Mouse (Mus musculus) spleen, adult 18-20 months (tissue): ENCODE measurements around the gene Brd9.

Source experiments
- DNase-seq, 2 experiments: peaks; one replicate each; pipeline ENCODE4 v3.0.0; 2022; ENCODE audit warnings: mixed read lengths in 2 of 2

Brd9 gene

DNA sequence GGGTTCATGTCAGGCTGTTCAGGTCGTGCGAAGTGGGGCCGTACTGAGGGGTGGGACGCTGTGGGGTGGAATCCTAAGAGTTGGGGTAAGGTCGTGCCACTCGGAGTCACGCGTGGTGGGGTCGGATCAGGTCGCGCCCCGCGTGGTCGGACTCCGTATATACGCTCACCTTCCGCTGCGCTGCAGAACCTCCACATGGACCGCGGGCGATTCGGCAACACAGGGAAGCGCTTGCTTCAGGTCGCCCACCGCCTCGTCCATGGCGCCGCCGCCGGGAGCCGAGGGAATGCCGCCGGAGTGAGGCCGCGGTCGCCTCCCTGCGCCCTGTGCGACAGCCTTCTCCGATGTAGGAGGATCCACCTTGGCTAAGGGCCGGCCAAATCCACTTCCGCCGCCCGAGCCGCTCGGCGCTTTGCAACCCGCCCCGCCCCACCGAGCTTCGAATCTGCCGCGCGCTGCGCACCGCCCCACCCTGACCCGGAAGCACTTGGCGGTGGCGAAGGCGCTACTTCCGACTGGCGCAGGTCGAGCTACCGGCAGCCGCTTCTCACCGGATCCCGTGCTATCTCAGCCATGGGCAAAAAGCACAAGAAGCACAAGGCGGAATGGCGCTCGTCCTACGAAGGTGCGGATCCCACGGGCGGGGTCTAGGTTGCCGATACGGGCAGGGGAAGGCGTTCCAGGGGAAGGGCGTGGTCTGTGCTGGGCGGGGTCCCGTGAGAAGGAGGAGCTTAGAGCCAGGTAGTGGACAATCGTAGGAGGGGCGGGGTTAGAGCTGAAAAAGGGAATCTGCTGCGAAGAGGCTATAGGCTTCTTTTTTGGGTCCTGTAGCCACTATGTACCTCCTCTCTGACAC lies at the start of gene Brd9, which contains the start of gene Trip13:
Gene Brd9 (plus strand): TSS at position 491 of the 856 bp plus-strand sequence.
Gene Trip13 (minus strand): TSS at position 464 of the 856 bp plus-strand sequence.
- DNase-seq = peak; percentile 87 to 93

DNA sequence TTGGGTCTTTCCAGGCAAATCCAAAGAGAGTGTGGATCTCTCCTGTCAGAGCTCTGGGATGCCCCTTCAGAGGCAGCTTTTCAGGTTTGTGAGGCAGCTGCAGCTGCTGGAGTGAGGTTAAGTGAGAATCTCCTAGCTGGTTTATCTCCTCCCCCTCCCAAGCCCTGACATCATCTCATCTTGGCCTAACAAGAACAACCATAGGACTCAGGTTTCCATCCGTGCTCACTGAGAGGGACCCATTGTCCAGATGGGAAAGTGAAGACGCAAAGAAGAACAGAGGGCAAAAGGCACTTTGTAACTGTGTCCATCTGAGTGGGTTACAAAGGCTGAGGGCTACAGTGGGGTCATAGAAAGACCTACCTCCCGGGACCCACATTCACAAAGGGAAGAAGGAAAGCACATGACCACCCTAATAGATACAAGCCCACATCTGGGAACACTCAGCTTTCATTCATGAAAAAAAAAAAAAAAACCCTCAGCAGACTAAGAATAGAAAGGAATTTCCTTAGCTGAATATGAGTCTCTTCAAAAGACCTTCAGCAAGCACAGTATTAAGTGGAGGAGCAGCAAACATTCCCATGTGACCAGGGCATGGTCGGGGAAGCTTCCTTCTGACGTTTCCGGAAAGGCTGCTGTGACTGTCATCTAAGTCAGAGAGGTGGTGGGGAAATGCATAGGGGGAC lies 45.0 kb upstream of the Brd9 start:
- DNase-seq = no peak

DNA sequence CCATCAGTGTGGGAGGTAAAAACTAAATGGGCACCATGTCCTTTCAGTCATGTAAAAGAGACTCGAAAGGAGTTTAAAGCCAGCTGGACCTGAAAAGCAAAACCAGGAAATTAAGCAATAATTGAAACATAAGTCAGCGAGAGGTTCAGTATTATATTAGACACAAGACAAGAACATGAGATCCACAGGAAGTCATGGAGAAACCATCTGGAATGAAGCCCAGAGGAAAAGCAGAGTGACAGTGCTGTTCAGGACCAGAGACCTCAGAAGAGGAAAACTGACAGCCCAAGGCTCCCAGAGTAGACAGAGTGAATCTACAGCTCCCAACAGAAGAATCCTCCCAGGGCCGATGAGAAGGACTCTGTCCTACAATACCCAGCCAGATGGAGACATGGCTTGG lies 40.0 kb upstream of the Brd9 start:
- no peak for DNase-seq

DNA sequence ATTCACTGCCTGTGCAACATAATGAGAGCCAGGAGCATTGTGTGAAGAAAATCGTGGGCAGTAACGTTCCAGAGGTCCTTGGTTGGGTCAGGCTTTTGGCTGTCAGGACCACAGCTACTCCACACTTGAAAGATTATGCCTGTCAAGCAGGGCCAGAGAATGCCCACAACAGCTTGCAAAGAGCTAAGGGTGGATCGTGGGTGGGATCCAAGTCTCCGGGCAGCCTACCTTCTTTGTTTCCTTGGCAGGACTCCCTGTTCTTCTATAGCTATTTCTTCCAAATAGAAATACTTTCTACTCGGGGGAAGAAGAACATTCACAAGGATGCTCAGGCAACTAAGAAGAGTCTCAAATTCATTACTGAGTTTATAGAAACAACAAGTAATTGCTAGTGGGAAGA lies 30.5 kb upstream of the Brd9 start:
- no peak for DNase-seq

DNA sequence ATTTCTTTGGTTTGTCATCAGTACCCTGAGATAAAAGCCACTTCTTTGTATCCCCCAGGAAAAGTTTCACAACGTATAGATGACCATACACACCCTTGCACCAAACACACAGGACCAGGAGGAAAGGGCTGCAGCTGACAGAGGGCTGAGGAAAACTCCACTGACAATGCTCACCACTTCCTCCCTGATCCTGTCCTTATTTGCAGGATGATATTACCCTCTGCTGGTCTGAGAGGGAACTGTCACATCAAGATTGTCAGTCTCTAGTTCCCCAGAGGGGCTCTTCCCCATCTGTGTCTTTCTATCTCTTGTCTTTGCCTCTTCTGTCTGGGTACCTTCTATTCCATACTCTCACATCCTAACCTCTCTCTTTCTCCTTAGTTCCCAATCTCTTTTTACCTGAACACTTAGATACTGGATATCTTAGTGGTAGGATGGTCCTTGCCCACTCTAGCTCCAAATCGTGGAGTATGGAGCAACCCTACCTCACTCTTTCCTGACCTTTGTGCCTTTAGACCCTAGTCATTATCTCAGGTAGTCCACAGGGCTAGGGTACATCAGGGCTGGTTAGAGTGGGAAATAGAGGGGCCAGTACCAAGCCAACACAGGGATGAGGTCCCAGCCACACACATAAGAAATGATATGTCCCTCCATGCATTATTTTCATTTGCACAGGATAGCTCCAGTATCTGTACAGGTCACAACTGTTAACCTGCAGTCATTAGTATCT lies 29.8 kb upstream of the Brd9 start:
- peak in 1 of 2 experiments; percentile 11 for DNase-seq

DNA sequence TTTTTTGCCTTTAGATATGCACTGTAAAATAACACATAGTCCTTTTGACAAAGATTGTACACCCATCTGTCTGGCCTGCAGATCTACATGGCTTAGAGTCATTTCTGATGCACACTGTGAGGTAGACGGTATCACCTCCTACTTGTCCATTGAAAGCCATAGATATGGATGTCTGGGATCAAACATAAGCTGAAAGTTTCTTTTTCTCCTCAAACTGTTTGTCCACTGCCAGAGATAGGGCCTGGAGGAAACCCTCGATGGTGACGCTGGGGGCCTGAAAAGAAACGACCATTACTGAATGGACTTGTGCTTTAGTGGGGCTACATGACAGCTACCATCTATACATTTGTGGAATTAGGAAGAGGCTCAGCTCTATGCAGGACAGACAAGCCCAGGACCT lies 24.5 kb upstream of the Brd9 start:
- DNase-seq = no peak

DNA sequence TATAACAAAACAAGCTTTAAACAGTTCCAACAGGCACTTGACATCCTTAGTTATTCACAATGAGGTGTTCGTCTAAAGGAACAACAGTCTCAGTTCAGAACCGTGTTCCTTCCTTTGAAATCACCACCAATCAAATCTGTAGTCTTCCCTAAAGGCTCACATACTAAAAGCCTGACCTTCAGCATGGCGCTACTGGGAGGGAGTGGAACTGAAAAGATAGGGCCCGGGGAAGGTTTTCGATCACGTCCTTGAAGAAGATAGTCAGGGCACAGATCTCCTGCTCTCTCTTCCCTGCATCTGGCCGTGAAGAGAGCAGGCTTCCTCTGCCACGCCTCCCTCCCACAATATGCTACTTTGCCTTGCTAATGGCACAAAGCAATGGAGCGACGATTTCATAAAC lies 5.4 kb upstream of the Brd9 start:
- no peak for DNase-seq

DNA sequence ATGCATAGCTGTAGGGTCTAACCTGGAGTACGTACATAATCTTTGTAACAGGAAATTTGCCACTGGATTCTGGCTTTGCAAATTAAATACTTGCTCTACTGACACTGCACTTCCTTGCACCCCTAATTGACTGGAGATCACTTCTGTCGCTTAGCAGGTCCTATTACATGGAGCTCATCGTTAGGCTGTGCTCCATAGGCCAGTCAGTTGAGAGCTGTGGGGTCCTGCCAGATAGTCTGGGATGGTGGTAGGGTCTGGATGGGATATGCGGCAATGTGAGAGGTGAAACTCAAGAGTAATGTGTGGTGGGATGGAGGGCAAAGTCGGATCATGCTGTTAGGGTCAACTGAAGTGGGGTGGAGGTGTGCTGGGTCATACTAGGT lies 682 bp upstream of the Brd9 start:
- no peak for DNase-seq

DNA sequence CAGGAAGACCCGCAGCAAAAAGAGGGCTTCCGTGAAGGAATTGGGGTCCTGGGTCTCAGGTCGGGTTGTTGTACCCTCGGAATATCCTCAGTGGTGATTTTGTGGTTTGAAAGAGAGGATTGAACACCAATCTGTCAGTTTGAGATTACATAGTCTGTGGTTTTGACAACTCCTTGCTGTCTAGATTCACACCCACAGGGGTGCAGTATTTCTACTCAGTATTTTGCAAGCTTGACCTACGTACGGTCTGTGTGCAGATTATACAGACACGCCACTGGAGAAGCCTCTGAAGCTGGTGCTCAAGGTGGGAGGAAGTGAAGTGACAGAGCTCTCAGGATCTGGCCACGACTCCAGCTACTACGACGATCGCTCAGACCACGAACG lies 558 bp downstream of the Brd9 start:
- no peak for DNase-seq

DNA sequence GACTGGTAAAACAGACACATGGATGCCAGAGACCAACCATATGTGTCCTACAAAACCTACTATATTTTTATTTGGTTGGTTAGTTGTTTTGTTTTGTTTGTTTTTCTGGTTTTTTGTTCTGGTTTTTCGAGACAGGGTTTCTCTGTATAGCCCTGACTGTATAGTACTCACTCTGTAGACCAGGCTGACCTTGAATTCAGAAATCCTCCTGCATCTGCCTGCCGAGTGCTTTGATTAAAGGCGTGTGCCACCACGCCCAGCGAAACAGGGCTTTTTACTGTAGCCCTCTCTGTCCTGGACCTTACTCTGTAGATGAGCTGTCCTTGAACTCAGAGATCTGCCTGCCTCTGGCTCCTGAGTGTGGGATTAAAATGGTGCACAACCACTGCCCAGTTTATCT lies 1.5 kb downstream of the Brd9 start:
- DNase-seq = no peak

DNA sequence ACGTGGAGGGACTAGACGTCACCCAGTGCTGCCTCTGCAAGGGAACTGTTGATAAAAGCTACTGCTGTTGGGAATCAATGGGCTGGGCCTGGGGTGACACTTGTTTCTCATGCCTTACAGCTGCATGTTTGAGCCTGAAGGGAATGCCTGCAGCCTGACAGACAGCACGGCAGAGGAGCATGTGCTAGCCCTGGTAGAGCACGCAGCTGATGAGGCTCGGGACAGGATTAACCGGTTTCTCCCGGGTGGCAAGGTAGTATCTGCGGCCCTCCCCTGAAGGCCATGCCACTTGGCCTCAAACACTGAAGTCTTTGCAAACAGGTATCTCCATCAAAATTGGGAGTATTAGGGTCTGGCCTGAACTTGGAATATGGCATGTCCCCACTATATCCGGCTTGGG lies 7.0 kb downstream of the Brd9 start:
- no peak for DNase-seq

DNA sequence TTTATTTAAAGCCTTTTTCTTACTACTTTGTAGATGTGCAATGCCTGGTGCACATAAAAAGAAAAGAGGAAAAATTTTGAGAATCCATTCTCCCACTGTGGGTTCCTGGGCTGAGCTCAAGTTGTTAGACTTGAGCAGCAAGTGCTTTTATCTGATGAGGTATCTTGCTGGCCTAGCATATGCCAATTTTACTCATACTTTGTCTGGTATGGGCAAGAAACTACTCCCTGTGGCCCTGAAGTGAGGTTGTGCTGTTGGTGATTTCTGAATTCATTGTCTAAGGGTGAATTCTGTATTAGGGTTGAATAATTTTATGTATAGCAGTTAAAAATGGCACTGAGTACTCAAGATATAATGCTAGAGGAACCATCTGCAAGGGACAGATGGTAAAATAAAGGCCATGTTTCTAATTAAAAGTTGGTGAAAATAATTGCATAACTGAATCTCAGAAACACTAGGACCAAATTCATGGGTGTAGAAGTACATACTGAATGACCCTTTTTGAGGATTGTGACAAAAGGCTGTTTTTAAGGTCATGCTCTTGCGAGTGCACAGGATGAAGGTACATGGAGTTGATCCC lies 16.0 kb downstream of the Brd9 start:
- DNase-seq = no peak

DNA sequence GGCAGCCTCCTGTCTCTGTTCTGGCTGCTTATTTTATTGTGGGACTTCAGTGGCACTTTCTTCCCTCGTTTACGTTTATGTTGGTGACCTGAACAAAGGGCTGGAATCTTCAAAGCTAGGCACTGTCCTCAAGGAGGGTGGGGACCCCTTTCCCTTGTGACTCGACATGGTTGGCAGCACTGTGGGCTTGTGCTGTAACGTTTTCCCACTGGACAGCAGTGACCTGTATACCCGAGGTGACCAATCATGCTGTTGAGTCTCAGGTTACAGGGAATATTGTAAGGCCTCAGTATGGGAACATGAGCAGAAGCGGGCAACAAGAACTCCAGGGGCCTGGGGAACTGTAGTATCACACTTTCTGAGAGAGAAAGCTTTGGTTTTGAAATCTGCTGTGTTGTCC lies 17.1 kb downstream of the Brd9 start:
- no peak for DNase-seq

DNA sequence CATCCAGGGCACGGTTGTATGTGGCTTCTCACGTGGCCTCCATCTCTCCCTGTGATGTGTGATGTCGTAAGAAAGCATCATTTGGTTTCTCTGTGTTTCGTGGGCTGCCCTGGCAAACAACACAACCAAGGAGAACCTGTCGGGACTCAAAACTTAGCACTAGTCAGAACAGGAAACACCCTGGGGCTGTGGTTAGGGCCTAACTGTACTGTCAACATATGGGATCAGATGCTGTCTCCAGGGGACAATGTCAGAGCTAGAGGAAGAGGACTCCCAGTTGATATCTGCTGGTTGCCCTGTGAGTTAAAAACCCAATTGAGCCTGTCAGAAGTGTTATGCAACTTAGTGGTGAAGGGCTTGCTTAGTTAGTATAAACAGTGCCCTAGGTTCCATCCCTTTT lies 17.9 kb downstream of the Brd9 start:
- no peak for DNase-seq

DNA sequence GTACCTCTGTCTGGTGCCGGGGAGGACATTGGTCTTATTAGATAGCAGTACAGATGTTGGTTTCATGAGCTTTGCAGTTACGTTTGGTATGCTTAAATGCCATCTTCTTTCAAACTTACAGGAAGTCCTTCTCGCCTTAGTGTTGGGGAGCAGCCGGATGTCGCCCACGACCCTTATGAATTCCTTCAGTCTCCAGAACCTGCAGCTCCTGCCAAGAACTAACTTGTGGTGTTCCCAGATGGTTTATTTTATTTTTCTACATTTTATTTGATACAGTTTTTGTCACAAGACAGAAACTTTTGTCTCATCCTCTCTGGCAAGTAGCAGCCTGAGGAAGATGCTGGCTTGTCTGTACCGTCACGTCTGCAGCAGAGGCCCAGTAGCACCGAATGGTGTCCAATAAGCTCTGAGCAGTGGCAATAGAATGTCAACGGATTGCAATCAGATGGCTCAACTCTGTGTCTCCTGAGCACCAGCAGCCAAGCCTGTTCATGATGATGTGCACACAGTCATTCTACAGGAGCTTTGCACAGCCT lies 22.6 kb downstream of the Brd9 start:
- DNase-seq = no peak

DNA sequence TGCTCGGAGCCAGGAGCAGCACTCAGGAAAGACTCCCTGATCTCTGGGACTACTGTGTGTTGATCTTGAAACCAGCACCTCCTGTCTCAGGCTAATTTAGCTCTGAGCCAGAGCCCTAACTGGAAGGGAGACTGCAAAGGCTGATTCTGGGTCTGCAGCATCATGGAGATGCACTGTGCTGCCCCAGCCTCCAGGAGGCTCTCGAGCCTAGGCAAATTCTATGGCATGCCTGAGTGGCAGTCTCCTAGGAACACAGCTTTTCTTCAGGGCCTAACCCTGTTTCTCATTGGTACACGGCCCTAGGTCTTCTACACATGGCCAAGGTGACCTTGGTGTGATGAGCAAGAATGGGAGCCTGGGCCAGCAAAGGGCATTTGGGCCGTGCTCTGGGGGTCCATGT lies 23.6 kb downstream of the Brd9 start:
- no peak for DNase-seq

DNA sequence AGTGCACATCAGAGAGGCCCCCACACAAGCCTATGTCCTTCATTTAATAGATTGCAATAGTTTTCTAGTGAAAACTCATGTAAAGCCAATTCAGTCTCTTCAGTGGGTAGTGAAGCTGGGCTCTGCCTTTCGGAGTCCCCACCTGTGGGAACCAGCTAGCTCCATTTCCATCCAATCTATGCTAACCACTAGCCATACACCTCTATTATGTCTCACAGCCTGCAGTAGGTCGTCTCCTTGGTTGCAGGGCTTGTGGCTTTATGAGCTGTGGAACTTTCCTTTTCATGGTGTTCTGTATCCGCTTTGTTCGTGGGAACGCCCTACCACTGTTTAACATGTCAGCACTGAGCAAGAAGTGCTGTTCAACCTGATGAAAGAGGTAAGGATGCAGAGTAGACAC lies 25.9 kb downstream of the Brd9 start, which contains the start of gene Zdhhc11:
Gene Zdhhc11 (plus strand): TSS at position 301 of the 400 bp plus-strand sequence.
- DNase-seq = no peak

DNA sequence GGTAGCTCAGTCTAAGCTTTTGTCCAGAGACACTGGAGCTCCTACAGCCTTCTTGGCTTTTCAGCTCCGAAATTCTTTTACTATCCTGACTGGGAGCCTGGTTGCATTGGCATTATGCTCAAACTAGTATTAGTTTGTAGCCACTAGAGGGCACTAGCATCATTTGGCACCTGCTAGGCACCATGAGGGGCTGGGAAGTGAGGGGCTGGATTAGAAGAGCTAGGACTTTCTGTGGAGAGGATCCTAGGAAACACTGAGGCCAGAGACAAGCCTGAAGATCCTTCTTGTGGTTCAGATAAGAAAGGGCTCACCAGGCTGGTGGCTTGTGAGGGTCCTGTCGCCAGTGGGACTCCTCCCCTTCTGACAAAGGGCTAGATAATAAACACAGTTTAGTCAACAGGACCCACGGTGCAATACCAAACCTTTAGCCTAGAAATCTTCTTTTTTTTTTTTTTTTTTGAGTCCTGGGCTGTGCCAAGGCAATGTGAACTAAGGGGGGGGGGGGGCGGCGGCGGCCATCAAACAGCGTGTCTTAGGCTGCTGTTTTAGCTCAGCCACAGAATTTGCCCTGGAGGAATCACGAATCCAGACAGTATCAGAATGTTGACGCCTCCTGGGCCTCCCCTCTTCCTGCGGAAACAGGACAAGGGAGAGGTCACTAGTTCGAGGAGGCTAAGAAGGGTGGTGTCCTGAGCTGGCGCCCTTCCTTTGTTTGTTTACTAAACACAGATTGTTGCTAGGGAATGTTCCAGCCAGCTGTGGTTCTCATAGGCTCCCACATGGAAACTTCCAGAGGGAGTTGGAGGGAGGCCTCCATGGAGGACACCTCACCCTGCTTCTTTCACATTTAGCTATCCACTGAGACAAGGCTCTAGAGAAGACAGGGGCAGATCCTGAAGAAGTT lies 33.2 kb downstream of the Brd9 start:
- DNase-seq = peak in 1 of 2 experiments; percentile 15

DNA sequence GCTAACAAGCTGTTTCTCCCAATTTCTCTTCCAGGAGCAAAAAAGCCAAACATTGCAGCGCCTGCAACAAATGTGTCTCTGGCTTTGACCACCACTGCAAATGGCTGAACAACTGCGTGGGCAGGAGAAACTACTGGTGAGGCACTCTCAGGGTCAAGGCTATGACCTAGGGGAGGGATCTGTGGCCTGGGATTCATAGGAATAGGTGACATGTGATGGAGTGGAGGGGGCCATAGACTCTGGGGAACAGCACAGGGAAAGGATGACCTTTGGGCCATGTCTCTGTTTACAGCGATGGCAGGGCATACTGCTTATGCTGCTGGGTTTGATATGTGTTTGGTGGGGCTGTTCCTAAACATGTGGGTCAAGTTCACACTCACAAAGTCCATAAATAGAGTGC lies 36.9 kb downstream of the Brd9 start:
- DNase-seq = no peak

DNA sequence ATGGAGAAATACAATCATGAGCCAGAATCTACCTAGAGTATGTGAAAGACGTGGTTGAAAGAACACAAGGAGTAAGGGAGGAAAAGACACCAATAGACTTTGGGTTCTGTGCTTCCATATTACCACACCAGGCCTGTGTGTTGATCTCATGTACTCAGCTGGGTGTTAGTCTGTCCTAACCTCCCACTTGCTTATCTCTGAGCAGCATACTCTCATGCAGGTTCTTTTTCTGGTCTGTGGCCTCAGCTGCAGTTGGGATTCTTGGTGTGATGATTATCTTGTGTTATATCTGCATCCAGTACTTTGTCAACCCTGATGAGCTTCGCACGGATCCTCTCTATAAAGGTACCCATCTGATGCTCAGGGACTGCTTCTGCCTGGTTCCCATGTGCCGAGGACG lies 39.3 kb downstream of the Brd9 start:
- no peak for DNase-seq

DNA sequence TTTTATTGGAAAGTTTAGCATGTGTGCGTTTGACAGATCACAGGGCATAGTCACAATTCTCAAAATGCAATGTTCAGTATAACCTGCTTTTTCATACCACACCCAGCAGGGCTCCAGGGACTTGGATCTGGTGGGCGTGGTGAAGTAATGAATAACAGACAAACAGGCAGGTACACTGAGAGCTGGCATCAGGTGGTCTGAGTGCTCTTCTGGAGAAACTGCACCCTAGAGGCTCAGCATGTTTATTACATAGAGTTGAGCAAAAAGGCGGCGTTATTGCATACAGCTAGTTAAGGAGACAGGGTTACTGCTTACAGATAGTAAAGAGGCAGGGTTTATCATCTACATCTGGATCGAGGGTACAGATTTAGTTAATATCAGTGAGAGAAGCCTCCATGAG lies 52.7 kb downstream of the Brd9 start:
- no peak for DNase-seq

DNA sequence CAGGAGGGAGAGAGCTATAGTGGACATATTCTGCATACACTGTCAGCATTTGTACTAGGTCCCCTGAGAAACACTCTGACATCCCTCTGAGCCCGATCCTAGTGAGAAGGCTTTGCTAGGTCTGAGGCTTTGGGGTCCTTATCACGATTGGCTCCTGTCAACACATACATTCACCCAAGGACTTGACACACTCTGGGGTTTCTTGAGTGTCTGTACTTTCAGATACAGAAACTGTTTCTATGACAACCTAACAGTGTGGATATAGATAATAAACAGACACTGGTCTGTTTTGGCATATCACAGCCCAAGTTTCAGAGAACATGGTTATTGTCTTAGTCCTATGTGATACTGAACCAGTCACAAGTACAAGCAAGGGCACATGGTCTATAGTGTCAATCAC lies 53.1 kb downstream of the Brd9 start:
- DNase-seq = no peak
